Mouse (Mus musculus) megakaryocyte-erythroid progenitor cell, adult 5-6 weeks (primary cell): ENCODE data around the gene Gm28374. TPM values are rescaled to one million over a fixed set of nuclear protein-coding genes. Genes with fewer than 3 reads are reported as not detected.

Source experiments
- ATAC-seq: replicated peaks from 2 replicates; pipeline ENCODE4 v1.8.0; 2016; ENCODE audit warnings: mild to moderate bottlenecking, inconsistent platforms; ENCODE audit not compliant: severe bottlenecking, poor library complexity, low FRiP score, low TSS enrichment
- total RNA-seq, 2 experiments: library from RNA; stranded (forward) in 1 of 2; stranded (reverse) in 1 of 2; fragments of 200-1000, 215-1000 nt in 1 of 2; fragments of >200 nt in 1 of 2; fragmentation: Nextera tagmentation in 1 of 2; gene quantifications; 2 replicates each; pipeline ENCODE4 v1.2.3; 2014 to 2017

The Gm28374 gene
- total RNA-seq, 2 experiments from 2014 or later = 0.99 TPM; not detected in 1

- no peak for ATAC-seq
These were observed 12.1 kb upstream of the Gm28374 start, which contains the start of gene AC131692.1 for GRCm38 (mm10) chr19:6094119-6094518. Gene AC131692.1 (plus strand): TSS chr19:6094419.

DNA sequence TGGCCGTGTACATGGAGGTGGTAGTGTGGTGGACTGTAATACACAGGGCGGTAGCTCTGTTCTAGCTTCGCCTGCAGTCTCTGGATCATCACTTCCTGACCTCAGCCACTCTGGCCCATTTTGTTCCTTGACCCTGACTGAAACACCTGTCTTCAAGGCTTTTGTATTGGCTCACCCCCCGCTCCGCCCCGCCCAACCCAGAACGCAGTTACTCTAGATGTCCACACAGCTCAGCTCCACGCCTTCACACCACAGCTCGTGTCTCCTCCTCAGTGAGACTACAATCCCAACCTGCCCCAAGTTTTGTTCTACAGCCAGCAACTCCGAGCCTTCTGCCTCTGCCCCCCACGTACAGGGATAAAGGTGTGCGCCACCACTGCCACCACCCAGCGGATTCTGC lies 6.8 kb upstream of the Gm28374 start:
- no peak for ATAC-seq

DNA sequence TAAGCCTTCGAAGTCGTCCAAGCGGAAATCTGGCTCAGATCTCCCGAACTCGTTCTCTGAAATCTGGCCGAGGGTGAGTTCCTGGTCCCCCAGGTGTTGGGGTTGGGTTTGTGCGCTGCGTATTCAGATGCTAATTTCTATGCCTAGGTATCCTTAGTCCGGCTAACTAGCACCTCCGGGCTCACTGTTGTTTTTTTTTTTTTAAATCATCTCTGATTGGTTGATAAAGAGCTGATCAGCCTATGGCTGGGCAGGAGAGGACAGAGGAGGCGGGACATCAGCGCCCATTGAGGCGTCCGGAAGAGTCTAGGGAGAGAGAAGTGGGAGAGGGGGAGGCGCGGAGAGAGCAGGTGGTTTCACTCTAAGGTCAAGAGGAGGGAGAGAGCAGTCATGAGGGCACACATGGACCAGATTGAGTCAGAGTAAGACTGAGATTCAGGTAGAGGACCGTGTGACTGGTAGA lies 3.4 kb upstream of the Gm28374 start:
- peak; percentile 79 for ATAC-seq

DNA sequence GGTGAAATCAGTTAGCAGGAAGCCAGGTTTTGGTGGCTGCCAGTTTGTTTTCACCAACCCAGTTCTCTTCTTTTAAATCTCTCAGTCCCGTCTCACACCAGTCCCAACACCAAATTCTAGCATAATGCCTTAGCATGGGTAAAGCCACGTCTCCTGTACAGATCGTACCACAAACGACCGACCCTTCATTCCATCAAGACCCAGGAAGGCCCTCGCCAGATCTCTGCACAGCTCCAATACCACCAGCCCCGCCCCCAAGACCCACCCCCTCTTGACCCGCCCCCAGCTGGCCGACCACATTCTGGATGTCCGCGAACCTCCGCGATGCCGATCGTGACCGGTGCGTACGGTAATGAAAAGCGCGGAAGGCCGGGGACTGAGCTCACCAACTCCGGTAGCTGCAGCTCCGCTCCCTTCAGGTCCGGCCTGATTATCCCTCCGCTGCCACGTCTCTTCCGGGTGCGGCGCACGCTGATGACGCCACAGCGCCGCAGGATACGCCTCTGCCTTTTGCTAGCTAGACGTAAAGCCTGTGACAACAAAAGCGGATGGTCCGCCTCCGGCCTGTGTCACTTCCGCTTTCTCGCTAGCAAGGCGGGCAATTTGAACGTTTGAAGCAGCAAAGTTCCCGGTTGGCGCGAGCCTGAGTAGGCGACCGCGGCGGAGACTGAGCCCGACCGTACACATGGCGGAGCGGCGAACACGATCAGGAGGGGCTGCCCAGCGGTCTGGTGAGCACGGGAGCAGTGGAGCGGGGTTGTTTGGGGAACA lies 2.6 kb upstream of the Gm28374 start, which contains the start of the genes Zfpl1 and Cdca5:
TSS of gene Zfpl1 (minus strand) at position 479 of the 771 bp plus-strand sequence.
TSS of gene Cdca5 (plus strand) at position 506 of the 771 bp plus-strand sequence.
- peak; percentile 90 for ATAC-seq

- no peak for ATAC-seq
These were observed 2.0 kb downstream of the Gm28374 start, which contains the start of gene Tmem262 for GRCm38 (mm10) chr19:6079983-6080480. Gene Tmem262 (plus strand): TSS chr19:6080033.

DNA sequence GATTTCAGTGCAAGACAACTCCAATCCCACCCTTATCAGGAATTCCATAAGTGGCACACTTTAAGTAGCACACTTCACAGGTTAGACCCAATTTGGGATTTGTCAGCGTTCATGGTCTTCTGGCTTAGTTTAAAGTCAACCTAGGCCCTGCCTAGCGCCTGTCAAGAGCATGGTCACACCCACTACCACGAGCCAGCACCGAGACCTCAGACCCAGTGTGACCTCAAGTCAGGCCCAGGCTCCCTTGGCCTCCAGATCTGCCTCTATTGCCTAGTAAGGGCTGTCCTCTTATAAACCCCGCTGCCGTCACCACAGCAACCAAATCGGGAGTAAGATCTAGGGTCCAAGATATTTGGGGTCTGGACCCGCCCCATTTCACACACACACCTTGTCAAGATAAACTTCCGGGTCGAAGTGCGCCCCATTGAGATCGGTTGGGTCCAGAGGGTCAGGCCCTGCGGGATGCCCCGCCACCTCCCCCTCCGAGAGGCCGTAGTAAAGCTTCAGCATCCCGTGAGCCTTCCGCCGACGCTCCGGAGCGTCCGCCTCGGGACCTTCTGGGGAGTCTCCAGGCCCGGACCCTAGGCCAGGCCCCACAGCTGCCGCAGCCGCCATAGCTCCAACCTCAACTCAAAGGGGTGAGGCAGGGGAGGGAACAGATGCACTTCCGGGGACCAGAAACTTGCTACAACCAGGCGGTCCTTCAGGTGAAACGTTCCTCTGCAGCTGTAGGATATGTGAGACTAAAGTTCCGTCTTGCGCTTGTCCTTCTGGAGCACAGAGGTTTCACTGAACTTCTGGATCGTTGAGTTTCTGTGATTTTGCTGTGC lies 5.3 kb downstream of the Gm28374 start, which contains the start of gene Vps51:
TSS of gene Vps51 (minus strand) at position 668 of the 830 bp plus-strand sequence.
- ATAC-seq = peak; percentile 98

DNA sequence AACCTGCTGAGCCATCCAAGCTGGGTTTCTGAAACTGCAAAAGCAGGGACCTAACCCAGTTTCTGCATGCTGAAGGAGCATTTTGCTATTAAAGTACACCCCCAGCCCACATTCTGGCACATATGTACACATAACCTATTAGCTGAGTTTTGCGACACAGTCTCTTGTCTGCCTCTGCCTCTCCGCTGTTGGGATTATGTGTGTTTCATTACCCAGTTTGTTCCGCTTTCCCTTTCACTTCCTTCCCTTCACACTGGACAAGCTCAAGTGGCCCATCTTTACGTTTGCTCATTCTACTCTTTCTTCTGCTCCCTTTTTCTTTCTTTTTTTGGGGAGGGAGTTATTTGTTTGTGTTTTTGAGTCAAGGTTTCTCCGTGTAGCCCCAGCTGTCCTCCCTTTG lies 8.2 kb downstream of the Gm28374 start:
- ATAC-seq = no peak

DNA sequence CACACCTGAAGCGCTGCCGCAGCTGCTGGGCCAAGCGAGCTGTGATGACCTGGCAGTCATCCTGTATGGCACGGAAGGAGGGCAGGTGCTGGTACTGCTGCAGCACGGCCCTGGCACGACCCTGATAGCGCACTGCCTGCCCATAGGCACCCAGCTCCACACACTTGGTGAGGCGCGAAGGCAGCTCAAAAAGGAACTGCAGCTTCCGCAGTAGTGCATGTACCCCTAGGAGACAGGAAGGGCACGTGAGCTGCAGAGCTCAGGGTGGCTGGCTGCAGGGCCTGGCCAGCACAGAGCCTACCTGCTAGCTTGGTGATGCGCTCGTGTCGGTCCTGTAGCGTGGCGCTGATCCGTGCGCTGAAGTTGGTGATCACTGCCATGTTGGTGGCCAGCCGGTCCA lies 10.8 kb downstream of the Gm28374 start:
- ATAC-seq = no peak

DNA sequence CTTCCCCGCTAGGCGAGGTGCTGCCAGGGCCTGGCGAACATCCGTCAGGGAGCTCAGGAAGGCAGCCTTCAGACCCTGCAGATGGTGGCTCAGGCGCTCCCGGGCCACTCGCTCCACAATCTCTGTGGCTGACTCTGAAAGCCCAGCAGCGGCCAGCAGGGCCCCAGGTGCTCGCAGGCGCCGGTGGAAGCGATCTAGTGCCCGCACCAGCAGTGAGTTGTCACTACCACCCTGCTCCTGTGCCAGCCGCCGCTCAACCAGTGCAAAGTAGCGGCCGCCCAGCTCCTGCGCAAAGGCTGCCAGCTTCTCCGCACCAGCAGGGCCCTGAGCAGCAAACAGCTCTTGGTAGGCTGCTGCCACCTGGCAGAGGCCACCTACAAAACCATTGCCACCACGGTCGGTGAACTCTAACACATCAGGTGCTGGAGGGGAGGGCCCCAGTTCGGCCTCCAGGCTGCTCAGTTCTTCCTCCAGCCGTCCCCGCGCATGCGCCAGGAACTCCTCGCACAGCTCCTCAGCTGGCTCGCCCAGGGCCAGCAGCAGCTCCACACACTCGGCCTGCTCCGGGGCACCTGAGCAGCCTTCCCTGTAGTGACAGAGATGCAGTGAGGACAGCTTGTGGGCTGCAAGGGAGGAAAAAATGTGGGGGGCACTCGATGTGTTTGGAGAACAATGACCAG lies 11.3 kb downstream of the Gm28374 start:
- no peak for ATAC-seq

GRCm38 (mm10) chr19:6069851-6070250 lies 12.2 kb downstream of the Gm28374 start:
- no peak for ATAC-seq

DNA sequence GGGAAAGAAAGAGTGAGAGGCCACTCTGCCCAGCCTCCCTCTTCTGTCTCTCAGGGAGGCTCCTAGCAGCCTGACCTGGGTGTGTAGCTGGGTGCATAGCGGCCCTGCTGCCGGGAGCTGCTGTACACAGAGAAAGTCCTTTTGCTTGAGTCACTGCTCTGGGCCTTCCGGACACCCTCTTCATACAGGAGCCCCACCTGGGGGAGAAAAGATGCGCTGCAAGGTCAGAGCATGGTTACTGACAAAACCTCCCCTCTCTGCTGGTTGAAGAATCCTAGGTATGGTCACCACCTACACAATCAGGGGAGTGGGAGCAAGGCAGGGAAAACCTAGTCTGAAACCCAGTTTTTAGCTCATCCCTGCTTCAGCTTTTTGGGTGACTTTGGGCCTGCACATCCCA lies 13.1 kb downstream of the Gm28374 start:
- no peak for ATAC-seq

DNA sequence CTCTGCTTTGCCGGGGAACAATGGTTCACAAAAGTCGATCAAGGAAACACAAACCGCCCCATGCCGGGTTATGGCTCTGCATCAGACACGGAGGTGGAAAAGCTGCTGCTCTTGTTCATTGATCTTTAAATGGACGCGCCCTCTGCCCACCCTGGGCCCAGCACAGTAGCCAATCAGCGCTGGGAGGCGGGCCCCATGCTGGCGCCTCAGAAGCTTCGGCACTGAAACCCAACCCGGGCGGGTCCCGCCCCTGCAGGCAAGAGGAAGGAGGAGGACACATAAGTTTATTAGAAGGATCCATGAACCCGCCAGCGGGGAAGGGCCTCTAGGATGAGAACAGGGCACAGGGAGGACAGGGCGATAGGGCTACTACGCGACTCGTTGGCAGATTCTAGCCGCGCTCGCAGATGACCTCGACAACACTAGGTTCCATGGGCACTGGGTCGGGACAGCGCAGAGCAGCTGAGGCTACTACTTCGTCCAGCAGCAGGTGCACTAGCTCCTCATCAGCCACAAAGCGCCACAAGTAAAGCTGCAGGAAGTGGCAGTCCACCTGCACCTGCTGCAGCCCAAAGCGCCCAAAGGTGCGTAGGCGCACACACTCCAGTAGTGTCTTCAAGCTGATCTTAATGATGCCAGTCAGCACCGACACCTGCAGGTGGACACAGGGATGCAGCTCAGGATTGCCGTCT lies 14.2 kb downstream of the Gm28374 start, which contains the start of gene Tm7sf2:
TSS of gene Tm7sf2 (minus strand) at position 650 of the 692 bp plus-strand sequence.
- ATAC-seq = peak; percentile 86

- ATAC-seq = peak; percentile 72
These were observed 14.9 kb downstream of the Gm28374 start for GRCm38 (mm10) chr19:6067011-6067723.

DNA sequence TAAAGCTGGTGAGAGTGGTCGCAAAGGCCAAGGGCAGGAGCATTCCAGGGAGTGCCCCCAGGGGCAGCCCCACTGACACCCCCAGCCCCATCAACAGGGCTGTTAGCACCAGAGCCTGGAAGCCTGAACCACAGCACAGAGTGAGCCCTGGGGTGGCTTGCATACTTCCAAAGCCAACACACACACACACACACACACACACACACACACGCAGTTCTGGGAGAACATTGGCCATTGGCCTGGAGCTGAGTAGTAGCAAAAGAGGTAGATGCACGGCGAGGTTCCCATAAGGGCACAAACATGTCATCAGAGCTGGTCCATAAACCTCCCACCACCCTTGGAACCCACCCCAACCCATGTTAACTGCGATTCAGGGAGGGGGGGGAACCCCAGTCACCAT lies 15.5 kb downstream of the Gm28374 start:
- ATAC-seq = no peak

- ATAC-seq = no peak
These were observed 19.0 kb downstream of the Gm28374 start for GRCm38 (mm10) chr19:6063081-6063480.

- ATAC-seq = no peak
These were observed 19.6 kb downstream of the Gm28374 start for GRCm38 (mm10) chr19:6062418-6062817.

DNA sequence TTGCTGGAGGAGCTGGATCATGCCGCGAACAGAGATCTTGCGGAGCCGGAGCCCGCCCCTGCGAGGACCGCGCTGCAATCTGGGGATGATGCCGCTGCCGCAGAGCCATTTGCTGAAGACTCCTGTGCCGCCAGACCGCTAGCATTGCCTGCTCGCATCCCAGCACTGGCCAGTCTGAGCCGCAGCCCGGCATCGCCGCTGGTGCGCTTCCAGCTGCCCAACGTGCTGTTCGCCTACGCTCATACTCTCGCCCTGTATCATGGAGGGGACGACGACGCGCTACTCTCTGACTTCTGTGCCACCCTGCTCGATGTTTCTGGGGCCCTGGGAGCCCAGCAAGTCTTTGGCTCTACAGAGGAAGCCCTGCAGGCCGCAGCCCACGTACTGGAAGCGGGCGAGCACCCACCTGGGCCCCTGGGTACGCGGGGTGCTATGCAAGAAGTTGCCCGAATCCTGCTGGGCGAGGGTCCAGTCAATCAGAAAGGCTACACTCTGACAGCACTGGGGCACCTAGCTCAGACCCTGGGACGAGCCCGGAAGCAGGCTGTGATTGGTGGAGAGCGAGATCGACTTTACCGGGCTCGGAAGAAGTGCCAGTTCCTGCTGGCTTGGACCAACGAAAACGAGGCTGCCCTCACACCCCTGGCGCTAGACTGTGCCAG lies 20.3 kb downstream of the Gm28374 start:
- peak; percentile 40 for ATAC-seq
